Comparison of ENCODE assay signal across 11 mouse cellular contexts in the genomic region with DNA sequence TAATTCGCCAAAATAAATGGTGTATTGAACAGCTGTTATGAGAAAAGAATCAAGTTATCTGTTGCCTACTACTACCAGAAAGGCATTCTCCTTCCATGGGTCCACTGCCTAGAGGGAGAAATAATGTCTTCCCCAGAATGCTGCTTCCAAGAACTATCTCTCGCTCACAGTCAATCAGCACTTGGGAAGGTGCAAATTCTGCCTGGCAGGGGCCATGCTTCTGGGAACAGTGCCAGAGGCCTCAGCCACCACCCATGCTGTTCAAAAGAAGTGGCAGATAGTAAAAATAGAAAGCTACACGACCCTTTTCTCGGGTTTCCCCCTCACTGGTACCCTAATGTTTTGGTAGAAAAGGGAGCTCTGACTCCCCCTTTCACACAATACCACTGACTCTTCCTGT.
DNase-seq lines count a peak whose midpoint lies in the region; ATAC-seq lines count a peak whose summit lies in the region.
"Had no signal": no experiment of that assay in that cellular context is flagged by ENCODE, and none has a peak within 500 bp of the region (broad histone marks: within the 10 kb centered on the region; RNA-seq: fewer than 3 reads in every experiment).

No protein-coding gene starts in this region.

- H3K9ac ChIP-seq in heart, embryonic 11.5 days (ENCODE audit: low read depth, low read length) = no peak overlapping the region
- H3K9ac ChIP-seq: hindbrain, embryonic 14.5 days; limb, embryonic 15.5 days had no signal

- peak overlapping the region; percentile 7; the same call in 1 of the 2 replicates for H3K27ac ChIP-seq in heart, embryonic 10.5 days
- no peak overlapping the region for H3K27ac ChIP-seq in heart, embryonic 11.5 days (ENCODE audit: low read depth, low read length)
- H3K27ac ChIP-seq: hindbrain, embryonic 14.5 days; limb, embryonic 15.5 days had no signal

- intact Hi-C loops in heart, postnatal 14 days (cut with DNase I) = no loop called here

- no peaks in the 10 kb centered on the region for H3K36me3 ChIP-seq in heart, embryonic 10.5 days
- H3K36me3 ChIP-seq in heart, embryonic 11.5 days (ENCODE audit: control insufficient read depth, insufficient read depth, low read length) = no peaks in the 10 kb centered on the region
- H3K36me3 ChIP-seq: limb, embryonic 15.5 days had no signal

- no peak overlapping the region for H3K4me3 ChIP-seq in heart, embryonic 10.5 days
- no peak overlapping the region for H3K4me3 ChIP-seq in heart, embryonic 11.5 days (ENCODE audit: low read depth, low read length)
- H3K4me3 ChIP-seq: limb, embryonic 15.5 days had no signal

- no peaks in the 10 kb centered on the region for H3K27me3 ChIP-seq in heart, embryonic 10.5 days (ENCODE audit: insufficient read depth, poor library complexity, severe bottlenecking)
- H3K27me3 ChIP-seq in heart, embryonic 11.5 days (ENCODE audit: control insufficient read depth, insufficient read depth, low read length) = no peaks in the 10 kb centered on the region
- H3K27me3 ChIP-seq: limb, embryonic 15.5 days had no signal

- no peak for ATAC-seq in heart, embryonic 11.5 days (replicated peaks; ENCODE audit: insufficient number of reproducible peaks, low FRiP score, low TSS enrichment)
- ATAC-seq: intestine, embryonic 16.5 days had no signal

- 27% methylated on average over 4 of the region's 4 CpGs for WGBS in heart, embryonic 10.5 days
- WGBS in heart, embryonic 11.5 days (ENCODE audit: insufficient replicate concordance) = 27% methylated on average over 4 of the region's 4 CpGs

- no peak for DNase-seq in heart, embryonic 10.5 days (ENCODE audit: low spot score)
- DNase-seq in MN1 (ENCODE audit: low spot score) = peak; percentile 28
- peak; percentile 28 for DNase-seq in forelimb bud, embryonic 11.5 days (ENCODE audit: low read depth, low spot score)
- peak; percentile 7 to 21 for DNase-seq in heart, postnatal 14 days
- DNase-seq in gastrocnemius, postnatal 10 days = no peak
- DNase-seq in kidney, adult 9 months = no peak
- DNase-seq: kidney, postnatal 14 days had no signal

- no peak overlapping the region for H3K4me2 ChIP-seq in heart, embryonic 11.5 days
- H3K4me2 ChIP-seq: hindbrain, embryonic 14.5 days; limb, embryonic 15.5 days had no signal

- no peaks in the 10 kb centered on the region for H3K9me3 ChIP-seq in heart, embryonic 10.5 days
- no peaks in the 10 kb centered on the region for H3K9me3 ChIP-seq in heart, embryonic 11.5 days (replicated peaks; ENCODE audit: control insufficient read depth, low read length)
- H3K9me3 ChIP-seq: limb, embryonic 15.5 days had no signal

- no peaks in the 10 kb centered on the region for H3K4me1 ChIP-seq in heart, embryonic 10.5 days
- 0 out of 2 replicates have a peak, but pooled peaks cover 4% of the 10 kb centered on the region for H3K4me1 ChIP-seq in heart, embryonic 11.5 days (ENCODE audit: control insufficient read depth, insufficient read depth, low read length)

Comparison
In these comparisons a context has a peak if more than half of its experiments do, and no peak if none do; other contexts are left out.
1. DNase-seq: peak in MN1 (single experiment), forelimb bud, embryonic 11.5 days (single experiment) and heart, postnatal 14 days (2 of 2); none in heart, embryonic 10.5 days (single experiment), gastrocnemius, postnatal 10 days (single experiment) and kidney, adult 9 months (single experiment).